Mouse (Mus musculus) CH12.LX (cell line): ENCODE results near the gene Tmed1.

Source experiments
- CHD2 ChIP-seq: IDR thresholded peaks from 2 replicates; pipeline ENCODE4 v1.6.1; 2011; ENCODE audit warnings: low read length, improper control_type of control experiment
- CTCF ChIP-seq, 2 experiments: IDR thresholded peaks in 1 of 2; conservative IDR thresholded peaks in 1 of 2; 2 replicates each; pipeline ENCODE4 v1.5.1; 2011 to 2012; ENCODE audit warnings: low read depth in 2 of 2, low read length in 2 of 2, improper control_type of control experiment in 1 of 2, inconsistent platforms in 1 of 2, mild to moderate bottlenecking in 1 of 2, moderate library complexity in 1 of 2
- EP300 ChIP-seq: IDR thresholded peaks from 2 replicates; pipeline ENCODE4 v1.6.1; 2011; ENCODE audit warnings: low read length, improper control_type of control experiment
- GABPA ChIP-seq: IDR thresholded peaks from 2 replicates; pipeline ENCODE4 v1.6.1; 2012; ENCODE audit warnings: low read depth, low read length, improper control_type of control experiment, inconsistent platforms; ENCODE audit not compliant: insufficient replicate concordance
- HCFC1 ChIP-seq: IDR thresholded peaks from 2 replicates; pipeline ENCODE4 v1.6.1; 2012; ENCODE audit warnings: low read depth, mild to moderate bottlenecking, inconsistent platforms, low read length, improper control_type of control experiment
- IRF4 ChIP-seq: IDR thresholded peaks from 2 replicates; pipeline ENCODE4 v1.6.1; 2014; ENCODE audit warnings: low read depth, mild to moderate bottlenecking, inconsistent platforms, low read length, improper control_type of control experiment
- MAX ChIP-seq: IDR thresholded peaks from 2 replicates; pipeline ENCODE4 v1.6.1; 2011; ENCODE audit warnings: low read length, improper control_type of control experiment
- MYC ChIP-seq: IDR thresholded peaks from 2 replicates; pipeline ENCODE4 v1.6.1; 2011; ENCODE audit warnings: low read depth, mild to moderate bottlenecking, improper control_type of control experiment, low read length
- NELFE ChIP-seq: IDR thresholded peaks from 2 replicates; pipeline ENCODE4 v1.6.1; 2011; ENCODE audit warnings: low read depth, low read length, improper control_type of control experiment
- NRF1 ChIP-seq: IDR thresholded peaks from 2 replicates; pipeline ENCODE4 v1.6.1; 2014; ENCODE audit warnings: low read depth, mild to moderate bottlenecking, inconsistent platforms, low read length, improper control_type of control experiment, moderate library complexity
- POLR2A ChIP-seq: IDR thresholded peaks from 2 replicates; pipeline ENCODE4 v1.6.1; 2011; ENCODE audit warnings: low read depth, mild to moderate bottlenecking, improper control_type of control experiment, low read length
- SMC3 ChIP-seq: IDR thresholded peaks from 2 replicates; pipeline ENCODE4 v1.6.1; 2011; ENCODE audit warnings: low read depth, low read length, improper control_type of control experiment
- TCF12 ChIP-seq: IDR thresholded peaks from 2 replicates; pipeline ENCODE4 v1.6.1; 2014; ENCODE audit warnings: low read depth, mild to moderate bottlenecking, inconsistent platforms, low read length, improper control_type of control experiment

- TF ChIP-seq NELFE (peak; percentile 84), CHD2 (no peak), POLR2A (peak; percentile 77), HCFC1 (peak; percentile 81), MAX (peak; percentile 100), CTCF (conservative IDR thresholded peaks at IDR 0.05 in 1 of 2, IDR thresholded peaks at IDR 0.05 in 1 of 2; ENCODE audit: low read depth in 2 of 2, low read length in 2 of 2) (peak in 1 of 2 experiments; percentile 39; a peak in 2 of 4 replicates), TCF12 (peak; percentile 56), IRF4 (peak; percentile 35; the same call in 1 of the 2 replicates), MYC (no peak), GABPA (no peak), EP300 (no peak), NRF1 (peak; percentile 47), SMC3 (no peak)
Observed at GRCm38 (mm10) chr9:21509772-21510688, at the start of gene Tmed1.
